Mouse (Mus musculus) neutrophil, adult 59 days (primary cell): ENCODE data around the gene Gm28827. TPM values are rescaled to one million over a fixed set of nuclear protein-coding genes. Genes with fewer than 3 reads are reported as not detected.

Experiments used
- total RNA-seq, 2 experiments: library from RNA; stranded (reverse); gene quantifications; 1 replicate in 1 of 2; 2 replicates in 1 of 2; pipeline ENCODE4 v1.2.4; 2023

The Gm28827 gene
- not detected for total RNA-seq

GRCm38 (mm10) chrY:83030647-83031046 is at the start of gene Gm28827:
Gm28827 (plus strand) TSS chrY:83030947.

